ENCODE assay signal across 8 mouse cellular contexts in genomic region chr7:30094646-30095429, GRCm38 (mm10). TPM values are rescaled to one million over a fixed set of nuclear protein-coding genes. Genes with fewer than 3 reads are reported as not detected.
DNase-seq lines count a peak whose midpoint lies in the region; ATAC-seq and TF ChIP-seq lines count a peak whose summit lies in the region.

Gene Zfp260 (plus strand): TSS chr7:30094777.

- peak; percentile 94 for DNase-seq in CH12.LX (ENCODE audit: extremely low read depth)
- DNase-seq in c-Kit-positive CD71-positive TER-119-negative erythroid progenitor cells, embryonic 14.5 days (ENCODE audit: low read depth) = peak; percentile 80
- peak; percentile 96 for DNase-seq in forebrain, embryonic 11.5 days (ENCODE audit: low spot score)
- DNase-seq in kidney, postnatal 36 days = peak; percentile 92 to 93
- peak; percentile 97 for DNase-seq in telencephalon, adult 2 months (ENCODE audit: low read depth, low spot score)

- dilution Hi-C loops in CH12.LX (cut with MboI; ENCODE audit: extremely low pct_ligation_motif_present, extremely low pct_unique_long_range_greater_than_20kb, low sequenced_read_pairs) = no loop called here

- no peak for TF ChIP-seq CTCF in CH12.LX (conservative IDR thresholded peaks at IDR 0.05 in 1 of 2, IDR thresholded peaks at IDR 0.05 in 1 of 2; ENCODE audit: low read depth in 2 of 2, low read length in 2 of 2)

- H3K79me2 ChIP-seq in CH12.LX (replicated peaks; ENCODE audit: control insufficient read depth, extremely low read depth, insufficient read depth, poor library complexity, severe bottlenecking) = peaks cover 8% of the 10 kb centered on the region; the same call in 1 of the 2 replicates

- no peaks in the 10 kb centered on the region for H3K9me3 ChIP-seq in CH12.LX (replicated peaks; ENCODE audit: low read length)
- no peaks in the 10 kb centered on the region for H3K9me3 ChIP-seq in forebrain, embryonic 11.5 days (ENCODE audit: control insufficient read depth, low read length)
- H3K9me3 ChIP-seq in heart, embryonic 16.5 days (replicated peaks; ENCODE audit: control insufficient read depth, low read length) = no peaks in the 10 kb centered on the region
- H3K9me3 ChIP-seq in liver, embryonic 15.5 days (replicated peaks) = no peaks in the 10 kb centered on the region
- H3K9me3 ChIP-seq in neural tube, embryonic 12.5 days = no peaks in the 10 kb centered on the region; the same call in 1 of the 2 replicates

- H3K27me3 ChIP-seq in CH12.LX (replicated peaks) = no peaks in the 10 kb centered on the region
- H3K27me3 ChIP-seq in forebrain, embryonic 11.5 days (ENCODE audit: control insufficient read depth, insufficient read depth, low read length) = no peaks in the 10 kb centered on the region
- H3K27me3 ChIP-seq in heart, embryonic 16.5 days (ENCODE audit: control insufficient read depth, insufficient read depth, low read length) = no peaks in the 10 kb centered on the region
- H3K27me3 ChIP-seq in liver, embryonic 15.5 days = no peaks in the 10 kb centered on the region
- no peaks in the 10 kb centered on the region for H3K27me3 ChIP-seq in neural tube, embryonic 12.5 days (replicated peaks)

- H3K4me1 ChIP-seq in CH12.LX (ENCODE audit: control insufficient read depth in 1 of 2, insufficient read depth in 2 of 2) = peaks cover 11 to 36% of the 10 kb centered on the region in 2 experiments
- peaks cover 9% of the 10 kb centered on the region; the same call in 1 of the 2 replicates for H3K4me1 ChIP-seq in forebrain, embryonic 11.5 days (replicated peaks; ENCODE audit: control insufficient read depth, insufficient read depth, low read length)
- H3K4me1 ChIP-seq in heart, embryonic 16.5 days (ENCODE audit: control insufficient read depth, insufficient read depth, low read length) = peaks cover 21% of the 10 kb centered on the region
- peaks cover 34% of the 10 kb centered on the region for H3K4me1 ChIP-seq in liver, embryonic 15.5 days (replicated peaks)
- peaks cover 10% of the 10 kb centered on the region for H3K4me1 ChIP-seq in neural tube, embryonic 12.5 days

- ATAC-seq in forebrain, embryonic 11.5 days (replicated peaks; ENCODE audit: low FRiP score) = peak; percentile 78
- ATAC-seq in heart, embryonic 16.5 days (replicated peaks; ENCODE audit: extremely low read depth, insufficient read depth, low FRiP score) = peak; percentile 78
- peak; percentile 63 for ATAC-seq in liver, embryonic 15.5 days (ENCODE audit: insufficient read depth)
- peak; percentile 77 for ATAC-seq in neural tube, embryonic 12.5 days (ENCODE audit: low FRiP score, low read depth)

- peak within 1 kb of the TSS; percentile 87 for H3K4me2 ChIP-seq in CH12.LX (ENCODE audit: insufficient read depth, low read depth, poor library complexity, severe bottlenecking)
- H3K4me2 ChIP-seq in forebrain, embryonic 11.5 days (ENCODE audit: low read depth, low read length, severe bottlenecking) = peak within 1 kb of the TSS; percentile 62
- H3K4me2 ChIP-seq in heart, embryonic 16.5 days (ENCODE audit: low read depth, low read length) = peak within 1 kb of the TSS; percentile 86
- peak within 1 kb of the TSS; percentile 83 for H3K4me2 ChIP-seq in liver, embryonic 15.5 days
- H3K4me2 ChIP-seq in neural tube, embryonic 12.5 days (replicated peaks) = peak within 1 kb of the TSS; percentile 67

- peak within 1 kb of the TSS; percentile 68 to 76 (median 73) for H3K4me3 ChIP-seq in CH12.LX (replicated peaks in 1 of 3; ENCODE audit: low read depth in 2 of 3, low read length in 2 of 3, poor library complexity in 1 of 3)
- H3K4me3 ChIP-seq in forebrain, embryonic 11.5 days (ENCODE audit: low read depth, low read length) = peak within 1 kb of the TSS; percentile 60
- peak within 1 kb of the TSS; percentile 73 for H3K4me3 ChIP-seq in heart, embryonic 16.5 days (ENCODE audit: low read length)
- H3K4me3 ChIP-seq in liver, embryonic 15.5 days (replicated peaks) = peak within 1 kb of the TSS; percentile 73
- peak within 1 kb of the TSS; percentile 54 for H3K4me3 ChIP-seq in neural tube, embryonic 12.5 days

- peak within 1 kb of the TSS; percentile 91 for H3K9ac ChIP-seq in CH12.LX (ENCODE audit: insufficient read depth, low read depth)
- peak within 1 kb of the TSS; percentile 96 for H3K9ac ChIP-seq in forebrain, embryonic 11.5 days (ENCODE audit: low read length)
- H3K9ac ChIP-seq in heart, embryonic 16.5 days (ENCODE audit: low read length) = peak within 1 kb of the TSS; percentile 93
- peak within 1 kb of the TSS; percentile 54 for H3K9ac ChIP-seq in liver, embryonic 15.5 days
- peak within 1 kb of the TSS; percentile 83 for H3K9ac ChIP-seq in neural tube, embryonic 12.5 days

- TF ChIP-seq RAD21 in CH12.LX (IDR thresholded peaks at IDR 0.05; ENCODE audit: low read depth, low read length) = no peak

- H3K27ac ChIP-seq in CH12.LX (ENCODE audit: insufficient read depth, low read depth) = peak within 1 kb of the TSS; percentile 83
- peak within 1 kb of the TSS; percentile 97 for H3K27ac ChIP-seq in forebrain, embryonic 11.5 days (ENCODE audit: low read depth, low read length)
- peak within 1 kb of the TSS; percentile 98 for H3K27ac ChIP-seq in heart, embryonic 16.5 days (ENCODE audit: low read length)
- H3K27ac ChIP-seq in liver, embryonic 15.5 days (replicated peaks) = peak within 1 kb of the TSS; percentile 82
- H3K27ac ChIP-seq in neural tube, embryonic 12.5 days = peak within 1 kb of the TSS; percentile 87

- H3K36me3 ChIP-seq in CH12.LX (replicated peaks in 1 of 2; ENCODE audit: control insufficient read depth in 1 of 2, insufficient read depth in 1 of 2, low read length in 1 of 2) = peaks cover 3 to 18% of the 10 kb centered on the region in 2 experiments
- H3K36me3 ChIP-seq in forebrain, embryonic 11.5 days (ENCODE audit: control insufficient read depth, insufficient read depth, low read length) = peaks cover 5% of the 10 kb centered on the region; the same call in 1 of the 2 replicates
- H3K36me3 ChIP-seq in heart, embryonic 16.5 days (ENCODE audit: control insufficient read depth, insufficient read depth) = peaks cover 10% of the 10 kb centered on the region
- 0 out of 2 replicates have a peak, but pooled peaks cover 4% of the 10 kb centered on the region for H3K36me3 ChIP-seq in liver, embryonic 15.5 days (replicated peaks)
- H3K36me3 ChIP-seq in neural tube, embryonic 12.5 days = peaks cover 24% of the 10 kb centered on the region

- in situ Hi-C loops in CH12.LX (cut with MboI; ENCODE audit: low pct_ligation_motif_present, low pct_unique_long_range_greater_than_20kb, low sequenced_read_pairs) = no loop called here

- TF ChIP-seq POLR2A in CH12.LX (IDR thresholded peaks at IDR 0.05; ENCODE audit: low read depth, low read length) = peak; percentile 77

- no peak for TF ChIP-seq EP300 in CH12.LX (IDR thresholded peaks at IDR 0.05; ENCODE audit: low read length)

- under 1% methylated on average over 26 of the region's 26 CpGs for WGBS in forebrain, embryonic 11.5 days
- WGBS in heart, embryonic 16.5 days = under 1% methylated on average over 26 of the region's 26 CpGs
- WGBS in liver, embryonic 15.5 days (ENCODE audit: insufficient replicate concordance) = under 1% methylated on average over 26 of the region's 26 CpGs
- under 1% methylated on average over 26 of the region's 26 CpGs for WGBS in neural tube, embryonic 12.5 days

TF ChIP-seq in CH12.LX, 34 proteins besides CTCF, POLR2A, EP300 and RAD21 (continues in another document):
- TF ChIP-seq ZMIZ1 (IDR thresholded peaks at IDR 0.05; ENCODE audit: low read depth, low read length) = no peak
- TF ChIP-seq CHD1 (IDR thresholded peaks at IDR 0.05; ENCODE audit: low read depth, low read length) = no peak
- no peak; the same call in 1 of the 2 replicates for TF ChIP-seq POLR2AphosphoS2 (IDR thresholded peaks at IDR 0.05; ENCODE audit: low read depth, low read length)
- TF ChIP-seq MYC (IDR thresholded peaks at IDR 0.05; ENCODE audit: low read depth, low read length) = no peak
- TF ChIP-seq MXI1 (IDR thresholded peaks at IDR 0.05; ENCODE audit: low read depth, low read length) = peak; percentile 89
- peak; percentile 94 for TF ChIP-seq NRF1 (IDR thresholded peaks at IDR 0.05; ENCODE audit: low read depth, low read length)
- TF ChIP-seq NELFE (IDR thresholded peaks at IDR 0.05; ENCODE audit: low read depth, low read length) = peak; percentile 59
- peak; percentile 72; the same call in 1 of the 2 replicates for TF ChIP-seq SIN3A (IDR thresholded peaks at IDR 0.05; ENCODE audit: low read length)
- no peak for TF ChIP-seq SMC3 (IDR thresholded peaks at IDR 0.05; ENCODE audit: low read depth, low read length)
- no peak for TF ChIP-seq E2F4 (IDR thresholded peaks at IDR 0.05; ENCODE audit: insufficient replicate concordance, low read depth, low read length)
- no peak for TF ChIP-seq JUN (IDR thresholded peaks at IDR 0.05; ENCODE audit: insufficient read depth, low read depth, low read length)
- peak; percentile 48 for TF ChIP-seq TCF12 (IDR thresholded peaks at IDR 0.05; ENCODE audit: low read depth, low read length)
- 0 out of 2 replicates have a peak, but pooled peaks have one; percentile 12 for TF ChIP-seq MAZ (IDR thresholded peaks at IDR 0.05; ENCODE audit: low read depth, low read length)
- TF ChIP-seq ZNF384 (IDR thresholded peaks at IDR 0.05; ENCODE audit: low read depth, low read length) = no peak
- TF ChIP-seq JUND (conservative IDR thresholded peaks at IDR 0.05; ENCODE audit: low read depth, low read length) = no peak; the same call in 1 of the 2 replicates
- TF ChIP-seq TBP (conservative IDR thresholded peaks at IDR 0.05; ENCODE audit: low read depth, low read length) = peak; percentile 58; the same call in 1 of the 2 replicates
- peak; percentile 25; the same call in 1 of the 2 replicates for TF ChIP-seq GABPA (IDR thresholded peaks at IDR 0.05; ENCODE audit: insufficient replicate concordance, low read depth, low read length)
- no peak for TF ChIP-seq MAX (IDR thresholded peaks at IDR 0.05; ENCODE audit: low read length)
- TF ChIP-seq KAT2A (IDR thresholded peaks at IDR 0.05; ENCODE audit: insufficient replicate concordance, low read length) = peak; percentile 84; the same call in 1 of the 2 replicates
- TF ChIP-seq UBTF (IDR thresholded peaks at IDR 0.05; ENCODE audit: low read depth, low read length) = no peak
- TF ChIP-seq IRF4 (IDR thresholded peaks at IDR 0.05; ENCODE audit: low read depth, low read length) = no peak; the same call in none of the 2 replicates
- TF ChIP-seq ETS1 (conservative IDR thresholded peaks at IDR 0.05; ENCODE audit: low read depth, low read length) = 0 out of 2 replicates have a peak, but pooled peaks have one; percentile 7

RNA-seq across cellular contexts. Expression of gene Zfp260, which starts in this region (rescaled TPM):
- total RNA-seq in CH12.LX (2012; rRNA removed) (11.1 and 11.4 TPM in 2 replicates), CH12.LX (2014; rRNA removed) (18.1 and 19.6 TPM in 2 replicates)
- polyA plus RNA-seq in CH12.LX (2012; ENCODE audit: insufficient read length, low read depth) = 11.5 and 13.7 TPM in 2 replicates
- polyA plus RNA-seq in forebrain, embryonic 11.5 days (2014; fragmentation: Nextera tagmentation; extraction: Ambion mirVana) = 121 and 124 TPM in 2 replicates
- 75.3 and 76.0 TPM in 2 replicates for polyA plus RNA-seq in heart, embryonic 16.5 days (2015; fragmentation: Nextera tagmentation; extraction: Ambion mirVana)
- polyA plus RNA-seq in liver, embryonic 15.5 days (2015; fragmentation: Nextera tagmentation; extraction: Ambion mirVana) = 12.2 and 13.4 TPM in 2 replicates
- polyA plus RNA-seq in neural tube, embryonic 12.5 days (2016; fragmentation: Nextera tagmentation; extraction: Ambion mirVana) = 107 and 116 TPM in 2 replicates

Comparison
In these comparisons a context has a peak if more than half of its experiments do, and no peak if none do; other contexts are left out.
1. Peak in every context shown above with its lines: DNase-seq, ATAC-seq, H3K4me3 ChIP-seq and H3K27ac ChIP-seq.